Mouse (Mus musculus) limb, embryonic 14.5 days (tissue): ENCODE data around the gene Tox2. TPM values are rescaled to one million over a fixed set of nuclear protein-coding genes. Genes with fewer than 3 reads are reported as not detected.

ENCODE experiments used
- ATAC-seq: fragments of 200-750 bp; cut with Nextera tagmentation; 2 replicates; pipeline ENCODE4 v1.8.0; 2017; ENCODE audit warnings: low read depth, moderate number of reproducible peaks, moderate TSS enrichment; ENCODE audit not compliant: low FRiP score
- DNase-seq: peaks from one replicate; pipeline ENCODE4 v3.0.0-alpha.2; 2015; ENCODE audit warnings: low spot score
- H3K27ac ChIP-seq: fragments of 300-500 bp; sonication (generic); replicated peaks from 2 replicates; pipeline ENCODE4 v1.5.1; 2014; ENCODE audit warnings: low read depth, mild to moderate bottlenecking, low read length, moderate library complexity, mixed read lengths
- H3K27me3 ChIP-seq: fragments of 300-500 bp; sonication (generic); 2 replicates; pipeline ENCODE4 v1.6.1; 2014; ENCODE audit warnings: low read length, mixed read lengths; ENCODE audit not compliant: control insufficient read depth, insufficient read depth
- H3K36me3 ChIP-seq: fragments of 300-500 bp; sonication (generic); 2 replicates; pipeline ENCODE4 v1.6.1; 2014; ENCODE audit warnings: mild to moderate bottlenecking, low read length, moderate library complexity, mixed read lengths; ENCODE audit not compliant: control insufficient read depth, insufficient read depth
- H3K4me1 ChIP-seq: fragments of 300-500 bp; sonication (generic); 2 replicates; pipeline ENCODE4 v1.6.1; 2014; ENCODE audit warnings: antibody characterized with exemption, low read length, mixed read lengths; ENCODE audit not compliant: control insufficient read depth, insufficient read depth
- H3K4me2 ChIP-seq: fragments of 300-500 bp; sonication (generic); replicated peaks from 2 replicates; pipeline ENCODE4 v1.6.1; 2014; ENCODE audit warnings: low read depth, mild to moderate bottlenecking, low read length, moderate library complexity; ENCODE audit not compliant: severe bottlenecking
- H3K4me3 ChIP-seq: fragments of 300-500 bp; sonication (generic); replicated peaks from 2 replicates; pipeline ENCODE4 v1.5.1; 2014; ENCODE audit warnings: low read length
- H3K9ac ChIP-seq: fragments of 300-500 bp; sonication (generic); 2 replicates; pipeline ENCODE4 v1.6.1; 2014; ENCODE audit warnings: mild to moderate bottlenecking, low read depth, low read length, moderate library complexity; ENCODE audit not compliant: severe bottlenecking
- H3K9me3 ChIP-seq: fragments of 300-500 bp; sonication (generic); 2 replicates; pipeline ENCODE4 v1.6.1; 2016; ENCODE audit warnings: low read length; ENCODE audit not compliant: control insufficient read depth
- POLR2A ChIP-seq: fragments of 200-500 bp; IDR thresholded peaks from 2 replicates; pipeline ENCODE4 v1.8.0; 2012; ENCODE audit warnings: inconsistent platforms, mild to moderate bottlenecking, moderate library complexity, borderline replicate concordance; ENCODE audit not compliant: insufficient read depth, insufficient read length; ENCODE audit errors: extremely low read depth
- WGBS: fragments of 180-500 bp; shearing (Covaris S2); extraction: QIAGEN DNeasy Blood & Tissue Kit; methylation state at CpG from one replicate; pipeline ENCODE4 v1.1.7; 2014; 5-methylcytosine and 5-hydroxymethylcytosine counted together
- polyA plus RNA-seq, 2 experiments: library from polyadenylated mRNA; depleted of rRNA in 1 of 2; stranded (reverse) in 1 of 2; unstranded in 1 of 2; fragments of >200 nt; fragmentation: Nextera tagmentation in 1 of 2; extraction: Ambion mirVana in 1 of 2; gene quantifications; 2 replicates each; pipeline versions ENCODE4 v1.2.1 to v1.2.3; 2012 to 2014

The Tox2 gene
- polyA plus RNA-seq, 2 experiments, result 4.8 to 10.3 TPM

DNA sequence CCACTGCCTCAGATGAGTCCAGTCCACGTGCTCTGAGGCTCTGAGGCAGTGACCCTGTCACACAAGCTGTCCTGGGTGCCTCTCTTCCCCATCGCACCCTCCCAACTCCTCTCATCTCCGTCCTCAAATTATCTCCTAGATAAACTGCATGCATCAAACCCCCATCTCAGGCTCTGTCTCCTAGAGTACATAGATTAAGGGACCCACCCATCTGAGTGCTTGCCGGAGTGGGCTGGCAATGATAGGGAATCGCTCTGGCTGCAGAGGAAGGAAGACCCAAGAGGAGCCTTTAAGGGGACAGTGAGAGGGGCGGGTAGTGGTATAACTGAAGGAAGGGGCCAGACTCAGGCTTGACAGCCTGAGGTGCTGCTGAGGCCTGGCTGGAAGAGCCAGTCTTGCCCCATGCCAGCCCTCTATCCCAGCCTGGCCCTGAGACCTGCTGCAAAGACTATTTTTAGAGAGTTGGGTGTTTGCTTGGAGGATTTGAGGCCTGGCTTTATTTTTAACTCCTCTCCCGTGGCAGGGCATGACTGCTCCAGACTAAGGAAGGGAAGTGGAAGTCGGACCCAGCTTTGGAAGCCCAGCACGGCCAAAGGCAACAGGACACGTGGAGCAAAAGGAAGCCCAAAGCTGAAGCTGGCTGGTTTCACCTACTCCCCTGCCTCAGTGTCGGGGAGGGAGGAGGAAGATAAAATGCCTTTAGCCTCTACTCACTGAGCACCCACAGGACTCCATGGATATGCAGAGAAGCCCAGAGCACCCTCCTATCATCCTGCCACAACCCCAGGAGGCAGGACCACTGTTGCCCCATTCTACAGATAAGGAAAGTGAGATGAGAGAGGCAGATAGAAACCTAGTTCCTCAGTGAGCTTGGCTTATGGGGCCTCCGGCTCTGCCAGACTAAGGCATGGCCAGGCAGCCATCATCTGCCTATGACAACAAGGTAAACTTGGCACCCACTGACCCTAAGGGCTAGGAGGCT is 160.3 kb downstream of the Tox2 start:
- Histone ChIP-seq H3K4me2 (no peak overlapping the region), H3K4me1 (no peaks in the 10 kb centered on the region), H3K9me3 (no peaks in the 10 kb centered on the region), H3K36me3 (no peaks in the 10 kb centered on the region), H3K27ac (no peak overlapping the region), H3K27me3 (no peaks in the 10 kb centered on the region), H3K4me3 (no peak overlapping the region), H3K9ac (no peak overlapping the region)
- TF ChIP-seq POLR2A, result no peak
- DNase-seq (no peak), ATAC-seq (no peak)
- 75% methylated on average over 12 of the region's 12 CpGs for WGBS

DNA sequence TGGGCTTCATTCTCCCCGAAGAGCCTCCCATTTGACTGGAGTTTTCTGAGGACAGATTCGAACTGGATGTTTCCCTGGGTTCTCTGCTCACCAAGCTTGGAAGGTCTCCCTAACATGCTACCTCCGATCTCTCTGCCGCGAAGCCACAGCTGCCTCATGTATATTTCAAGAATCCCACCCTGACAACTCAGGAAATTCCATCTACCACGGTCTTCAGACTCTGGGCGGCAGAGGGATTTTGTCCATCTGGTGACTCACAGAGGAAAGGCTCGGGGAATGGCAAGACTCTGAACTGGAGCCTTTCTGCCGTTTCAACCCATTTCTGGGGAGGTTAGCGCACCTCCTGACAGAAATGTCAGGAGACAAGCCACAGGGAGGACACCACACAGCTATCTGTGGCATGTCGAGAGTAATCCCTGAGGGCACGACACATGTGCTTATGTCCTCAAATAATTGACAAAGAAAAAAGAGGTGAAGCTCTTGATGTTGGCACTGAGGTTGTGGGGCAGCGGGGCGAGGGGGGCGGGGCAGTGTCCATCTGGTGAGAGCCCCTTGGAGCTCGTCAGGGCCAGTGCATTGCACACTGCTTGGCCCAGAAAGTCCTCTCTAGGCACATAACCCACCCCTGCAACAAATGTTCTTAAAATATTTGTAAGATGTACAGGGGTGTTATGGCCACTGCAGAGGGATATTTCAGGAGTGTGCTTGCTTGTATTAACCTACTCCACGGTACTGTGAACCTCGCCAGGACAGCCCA is 162.0 kb downstream of the Tox2 start:
- no peak overlapping the region for H3K9ac ChIP-seq
- H3K4me3 ChIP-seq, result no peak overlapping the region
- H3K4me1 ChIP-seq, result no peaks in the 10 kb centered on the region
- H3K27ac ChIP-seq, result no peak overlapping the region
- H3K4me2 ChIP-seq, result no peak overlapping the region
- ATAC-seq (no peak), DNase-seq (no peak)
- H3K9me3 ChIP-seq, result no peaks in the 10 kb centered on the region
- no peaks in the 10 kb centered on the region for H3K36me3 ChIP-seq
- H3K27me3 ChIP-seq, result no peaks in the 10 kb centered on the region
- no peak for TF ChIP-seq POLR2A
- WGBS, result 75% methylated on average over 18 of the region's 18 CpGs

DNA sequence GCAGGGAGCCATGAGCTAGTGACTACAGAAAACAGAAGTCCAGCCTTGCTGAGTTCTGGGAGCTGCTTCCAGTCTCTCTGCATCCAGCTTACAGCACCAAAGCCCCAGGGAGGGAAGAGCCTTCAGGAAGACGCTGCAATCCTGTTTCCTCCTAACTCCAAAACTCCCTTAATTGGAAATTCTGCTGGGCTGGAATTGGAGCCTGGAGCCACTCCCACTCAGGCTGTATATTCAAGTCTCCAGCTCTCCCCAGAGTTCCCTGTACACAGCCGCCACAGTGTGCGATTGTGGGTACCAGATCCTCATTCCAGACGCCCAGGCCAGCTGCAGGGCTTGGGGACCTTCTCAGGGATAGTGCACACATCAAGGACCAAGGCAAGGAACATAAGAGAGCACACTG is 167.2 kb downstream of the Tox2 start:
- no peak overlapping the region for H3K9ac ChIP-seq
- 38% methylated on average over 4 of the region's 4 CpGs for WGBS
- H3K9me3 ChIP-seq, result no peaks in the 10 kb centered on the region
- H3K4me2 ChIP-seq, result no peak overlapping the region
- H3K36me3 ChIP-seq, result no peaks in the 10 kb centered on the region
- H3K27ac ChIP-seq, result no peak overlapping the region
- DNase-seq (no peak), ATAC-seq (no peak)
- TF ChIP-seq POLR2A, result no peak
- peaks cover 8% of the 10 kb centered on the region for H3K27me3 ChIP-seq
- no peak overlapping the region for H3K4me3 ChIP-seq
- H3K4me1 ChIP-seq, result no peaks in the 10 kb centered on the region; the same call in 1 of the 2 replicates

DNA sequence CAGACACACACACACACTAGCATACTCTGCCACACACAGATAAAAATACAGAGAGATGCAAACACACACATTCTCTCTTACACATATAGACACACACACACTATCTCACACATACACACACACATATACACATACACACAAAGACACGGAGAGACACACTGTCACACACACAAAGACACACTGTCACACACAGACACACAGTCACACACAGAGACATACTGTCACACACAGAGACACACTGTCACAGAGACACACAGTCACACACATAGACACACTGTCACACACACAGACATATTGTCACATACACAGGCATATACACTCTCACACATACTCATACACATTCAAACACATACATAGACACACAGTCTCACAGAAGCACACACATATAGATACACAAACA is 169.7 kb downstream of the Tox2 start:
- no peak overlapping the region for H3K4me3 ChIP-seq
- peaks cover 25% of the 10 kb centered on the region for H3K27me3 ChIP-seq
- H3K27ac ChIP-seq, result no peak overlapping the region
- no peak overlapping the region for H3K9ac ChIP-seq
- no peak for TF ChIP-seq POLR2A
- DNase-seq (no peak), ATAC-seq (no peak)
- no peak overlapping the region for H3K4me2 ChIP-seq
- H3K4me1 ChIP-seq, result no peaks in the 10 kb centered on the region; the same call in 1 of the 2 replicates
- H3K36me3 ChIP-seq, result no peaks in the 10 kb centered on the region
- H3K9me3 ChIP-seq, result no peaks in the 10 kb centered on the region
- 79% methylated on average over 1 of the region's 1 CpGs for WGBS

Other genes starting within 250 kb of the Tox2 start
- 0.03 TPM in 1 of 2 replicates, not detected in the other for gene Sgk2, start 215.8 kb upstream of the Tox2 start, polyA plus RNA-seq (2012; rRNA removed)
- 0.10 TPM in 1 of 2 replicates, not detected in the other for gene Sgk2, start 215.8 kb upstream of the Tox2 start, polyA plus RNA-seq (2014; fragmentation: Nextera tagmentation; extraction: Ambion mirVana)
- gene Ift52, start 185.8 kb upstream of the Tox2 start, polyA plus RNA-seq (2012; rRNA removed), result 33.3 and 39.7 TPM in 2 replicates
- 45.8 and 50.6 TPM in 2 replicates for gene Ift52, start 185.8 kb upstream of the Tox2 start, polyA plus RNA-seq (2014; fragmentation: Nextera tagmentation; extraction: Ambion mirVana)
- gene Mybl2, start 148.4 kb upstream of the Tox2 start, polyA plus RNA-seq (2012; rRNA removed), result 26.0 and 28.3 TPM in 2 replicates
- gene Mybl2, start 148.4 kb upstream of the Tox2 start, polyA plus RNA-seq (2014; fragmentation: Nextera tagmentation; extraction: Ambion mirVana), result 17.4 and 18.9 TPM in 2 replicates
- gene Gtsf1l, start 115.3 kb upstream of the Tox2 start, polyA plus RNA-seq (2012; rRNA removed), result not detected in 2 replicates
- gene Gtsf1l, start 115.3 kb upstream of the Tox2 start, polyA plus RNA-seq (2014; fragmentation: Nextera tagmentation; extraction: Ambion mirVana), result not detected in 2 replicates
- 8.2 and 9.9 TPM in 2 replicates for gene Jph2, start 194.9 kb downstream of the Tox2 start, polyA plus RNA-seq (2012; rRNA removed)
- 2.1 and 2.6 TPM in 2 replicates for gene Jph2, start 194.9 kb downstream of the Tox2 start, polyA plus RNA-seq (2014; fragmentation: Nextera tagmentation; extraction: Ambion mirVana)
- gene Oser1, start 221.6 kb downstream of the Tox2 start, polyA plus RNA-seq (2012; rRNA removed), result 28.7 and 33.8 TPM in 2 replicates
- gene Oser1, start 221.6 kb downstream of the Tox2 start, polyA plus RNA-seq (2014; fragmentation: Nextera tagmentation; extraction: Ambion mirVana), result 85.8 and 88.5 TPM in 2 replicates
- 0.46 and 0.60 TPM in 2 replicates for gene Gdap1l1, start 235.4 kb downstream of the Tox2 start, polyA plus RNA-seq (2012; rRNA removed)
- 0.22 and 0.43 TPM in 2 replicates for gene Gdap1l1, start 235.4 kb downstream of the Tox2 start, polyA plus RNA-seq (2014; fragmentation: Nextera tagmentation; extraction: Ambion mirVana)